Mouse (Mus musculus): ENCODE data around the gene Cmtr1. TPM values are rescaled to one million over a fixed set of nuclear protein-coding genes. Genes with fewer than 3 reads are reported as not detected.

Gene Cmtr1
- polyA plus RNA-seq, 1 experiment from 2014 or later: 58.4 TPM

Other genes starting within 250 kb of the Cmtr1 start
- 74.7 and 80.0 TPM in 2 replicates for gene Pim1, start 169.8 kb upstream of the Cmtr1 start, polyA plus RNA-seq (2015; fragmentation: Nextera tagmentation; extraction: Ambion mirVana)
- not detected in 2 replicates for gene Gm17657, start 111.0 kb upstream of the Cmtr1 start, polyA plus RNA-seq (2015; fragmentation: Nextera tagmentation; extraction: Ambion mirVana)
- gene Tbc1d22b, start 110.8 kb upstream of the Cmtr1 start, polyA plus RNA-seq (2015; fragmentation: Nextera tagmentation; extraction: Ambion mirVana): 2.7 TPM in 2 replicates
- gene Tmem217, start 108.2 kb upstream of the Cmtr1 start, polyA plus RNA-seq (2015; fragmentation: Nextera tagmentation; extraction: Ambion mirVana): 0.22 TPM in 1 of 2 replicates, not detected in the other
- gene Rnf8, start 45.8 kb upstream of the Cmtr1 start, polyA plus RNA-seq (2015; fragmentation: Nextera tagmentation; extraction: Ambion mirVana): 30.5 and 33.7 TPM in 2 replicates
- 1.3 TPM in 2 replicates for gene Gm28043, start 45.7 kb upstream of the Cmtr1 start, polyA plus RNA-seq (2015; fragmentation: Nextera tagmentation; extraction: Ambion mirVana)
- gene Ccdc167, start 56.4 kb downstream of the Cmtr1 start, polyA plus RNA-seq (2015; fragmentation: Nextera tagmentation; extraction: Ambion mirVana): 6.8 and 7.3 TPM in 2 replicates

Data from liver, embryonic 16.5 days (tissue).